Mouse (Mus musculus) gastrocnemius, adult 18-20 months (tissue): ENCODE data around the gene Olfr1286. TPM values are rescaled to one million over a fixed set of nuclear protein-coding genes. Genes with fewer than 3 reads are reported as not detected.

Source experiments
- DNase-seq: peaks from one replicate; pipeline ENCODE4 v3.0.0; 2021; ENCODE audit warnings: low spot score
- long read RNA-seq, 2 experiments: library from polyadenylated mRNA; stranded (forward); transcript quantifications; one replicate each; pipeline ENCODE4 v2.0.0; 2021
- total RNA-seq, 2 experiments: library from RNA; stranded (reverse); gene quantifications; 2 replicates each; pipeline ENCODE4 v1.2.3; 2021

Gene Olfr1286
- total RNA-seq, result not detected
- long read RNA-seq, experiment 1, result 0 reads
- long read RNA-seq, experiment 2, result 0 reads

GRCm38 (mm10) chr2:111422931-111423330, at the start of gene Olfr1286:
Gene Olfr1286, minus strand, starts transcription at chr2:111423115.
- DNase-seq, result no peak

GRCm38 (mm10) chr2:111448842-111449241, 25.9 kb upstream of the Olfr1286 start, which contains the start of gene Olfr1287:
Gene Olfr1287, plus strand, starts transcription at chr2:111449142.
- DNase-seq, result no peak

GRCm38 (mm10) chr2:111375222-111375621, 47.7 kb downstream of the Olfr1286 start, which contains the start of gene Olfr1284:
Gene Olfr1284, plus strand, starts transcription at chr2:111375522.
- no peak for DNase-seq

Other genes with a start within 250 kb of the Olfr1286 start
- not detected for gene 4930430A15Rik, start 193.5 kb downstream of the Olfr1286 start, total RNA-seq
- gene Olfr1275, start 187.8 kb downstream of the Olfr1286 start, total RNA-seq, result not detected
- gene Olfr1276, start 168.6 kb downstream of the Olfr1286 start, total RNA-seq, result not detected
- gene Olfr1277, start 149.0 kb downstream of the Olfr1286 start, total RNA-seq, result not detected
- not detected for gene Olfr1278, start 133.0 kb downstream of the Olfr1286 start, total RNA-seq
- gene Olfr1279, start 122.5 kb downstream of the Olfr1286 start, total RNA-seq, result not detected
- not detected for gene Olfr1280, start 109.1 kb downstream of the Olfr1286 start, total RNA-seq
- gene Olfr1281, start 96.6 kb downstream of the Olfr1286 start, total RNA-seq, result not detected
- not detected for gene Olfr1282, start 87.0 kb downstream of the Olfr1286 start, total RNA-seq
- not detected for gene Olfr1283, start 56.3 kb downstream of the Olfr1286 start, total RNA-seq
- gene Olfr1284, start 47.6 kb downstream of the Olfr1286 start, total RNA-seq, result not detected
- not detected for gene Olfr1287, start 26.0 kb upstream of the Olfr1286 start, total RNA-seq
- gene Olfr1288, start 51.0 kb upstream of the Olfr1286 start, total RNA-seq, result not detected
- not detected for gene Olfr1289, start 57.7 kb upstream of the Olfr1286 start, total RNA-seq
- gene Olfr1290, start 70.7 kb upstream of the Olfr1286 start, total RNA-seq, result not detected
- not detected for gene Olfr1291-ps1, start 74.1 kb upstream of the Olfr1286 start, total RNA-seq
- not detected for gene Olfr1293-ps, start 102.1 kb upstream of the Olfr1286 start, total RNA-seq
- not detected for gene Olfr1294, start 117.2 kb upstream of the Olfr1286 start, total RNA-seq
- gene Olfr1295, start 146.6 kb upstream of the Olfr1286 start, total RNA-seq, result not detected
- gene Olfr1297, start 203.4 kb upstream of the Olfr1286 start, total RNA-seq, result not detected
- not detected for gene Olfr1298, start 226.1 kb upstream of the Olfr1286 start, total RNA-seq
- gene Olfr1299, start 238.3 kb upstream of the Olfr1286 start, total RNA-seq, result not detected